Mouse (Mus musculus) olfactory bulb, adult 2 months (tissue): ENCODE data around the gene P4ha2.

ENCODE experiments used
- CTCF ChIP-seq: fragments of 200-500 bp; IDR thresholded peaks from 2 replicates; pipeline ENCODE4 v1.5.1; 2012; ENCODE audit warnings: low read depth, mild to moderate bottlenecking, low read length, moderate library complexity; ENCODE audit not compliant: insufficient read depth
- POLR2A ChIP-seq: fragments of 200-500 bp; IDR thresholded peaks from 2 replicates; pipeline ENCODE4 v1.6.1; 2012; ENCODE audit warnings: mild to moderate bottlenecking, low read depth, low read length, moderate library complexity; ENCODE audit not compliant: insufficient read depth

- no peak for TF ChIP-seq CTCF
- no peak for TF ChIP-seq POLR2A
Measured at GRCm38 (mm10) chr11:54050205-54050604, 49.7 kb upstream of the P4ha2 start.
